Mouse (Mus musculus) left cerebral cortex, postnatal 10 days (tissue): ENCODE measurements around the gene Alox5. TPM values are rescaled to one million over a fixed set of nuclear protein-coding genes. Genes with fewer than 3 reads are reported as not detected.
A peak's percentile ranks its signal among the peaks of the same experiment; 100 is the strongest.
"Not testable (repeated sequence)": the region's sequence is repeated elsewhere in the genome, so short reads cannot be mapped to it uniquely, and the experiment has no call there.

Experiments
- DNase-seq, 2 experiments: peaks; one replicate each; pipeline ENCODE4 v3.0.0; 2021 to 2022; ENCODE audit warnings: low spot score in 2 of 2, mixed read lengths in 1 of 2; ENCODE audit errors: extremely low spot score in 1 of 2
- intact Hi-C: fragments of 180-260 bp; cut with DNase I; formaldehyde crosslinking; loops from one replicate; pipeline ENCODE4 v1.15.1; 2025
- total RNA-seq, 2 experiments: library from RNA; stranded (reverse); gene quantifications; 2 replicates each; pipeline ENCODE4 v1.2.3; 2021

Gene Alox5
- total RNA-seq, result 1 to 10 TPM in 1 of 2 experiments, under 1 TPM in 1; 0.95 to 1.9 TPM

GRCm38 (mm10) chr6:116460544-116461283, at the start of gene Alox5:
Gene Alox5 (minus strand): TSS chr6:116461178.
- peak in 1 of 2 experiments; percentile 45 for DNase-seq
- intact Hi-C loops, result no loop called here

DNA sequence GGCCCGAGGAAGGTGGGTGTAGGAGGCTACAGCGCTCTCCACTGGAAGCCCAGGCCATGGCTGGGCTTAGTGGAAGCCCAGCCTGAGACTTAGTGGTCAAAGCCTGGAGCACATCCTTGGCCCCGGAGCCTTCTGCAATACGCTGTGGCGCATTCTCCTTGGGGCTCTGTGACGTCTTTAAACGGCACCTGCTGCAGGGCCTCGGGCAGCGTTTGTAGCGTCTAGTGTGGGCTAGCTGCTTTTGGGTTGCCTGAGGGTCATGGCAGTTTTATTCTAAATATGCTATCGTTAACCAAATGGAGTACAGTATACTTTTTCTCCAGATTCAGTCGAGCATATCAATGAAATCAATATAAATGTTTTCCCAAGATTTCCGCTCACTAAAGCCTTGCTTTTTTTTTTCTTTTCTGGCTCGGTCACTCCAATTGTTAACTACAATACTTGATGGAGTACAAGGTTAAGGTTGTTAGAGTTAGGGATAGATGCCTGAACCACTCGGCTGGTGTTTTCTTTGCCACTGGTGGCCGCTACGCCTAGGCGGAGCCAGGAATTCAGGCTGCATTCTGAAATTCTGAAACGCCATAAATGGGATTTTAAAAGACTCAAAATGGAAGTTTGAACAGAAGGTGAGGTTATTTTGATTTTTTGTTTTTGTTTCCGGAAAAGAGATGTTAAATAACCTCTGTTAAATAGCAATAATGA, 45.5 kb upstream of the Alox5 start, which contains the start of gene Olfr212:
Gene Olfr212 (plus strand): TSS at position 215 of the 702 bp plus-strand sequence.
- intact Hi-C loops, DNase-seq: not testable (repeated sequence)

DNA sequence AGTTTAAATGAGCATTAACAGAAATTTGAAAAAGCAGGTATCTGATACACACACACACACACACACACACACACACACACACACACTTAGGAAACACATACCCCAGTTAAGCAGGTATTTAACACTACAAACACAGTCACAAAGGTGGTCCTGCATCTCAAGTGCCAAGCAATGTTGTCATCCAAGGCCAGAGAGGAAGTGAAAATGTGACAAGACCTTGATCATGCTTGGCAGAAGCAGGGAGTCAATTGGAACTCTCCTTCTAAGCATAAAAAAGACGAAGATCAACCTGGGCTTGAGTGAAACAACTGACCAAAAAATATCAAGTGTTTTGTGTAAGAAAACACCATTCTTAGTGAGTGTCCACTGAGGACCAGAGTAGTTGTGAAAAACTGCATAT, 35.0 kb upstream of the Alox5 start:
- DNase-seq, result no peak
- intact Hi-C loops, result no loop called here

DNA sequence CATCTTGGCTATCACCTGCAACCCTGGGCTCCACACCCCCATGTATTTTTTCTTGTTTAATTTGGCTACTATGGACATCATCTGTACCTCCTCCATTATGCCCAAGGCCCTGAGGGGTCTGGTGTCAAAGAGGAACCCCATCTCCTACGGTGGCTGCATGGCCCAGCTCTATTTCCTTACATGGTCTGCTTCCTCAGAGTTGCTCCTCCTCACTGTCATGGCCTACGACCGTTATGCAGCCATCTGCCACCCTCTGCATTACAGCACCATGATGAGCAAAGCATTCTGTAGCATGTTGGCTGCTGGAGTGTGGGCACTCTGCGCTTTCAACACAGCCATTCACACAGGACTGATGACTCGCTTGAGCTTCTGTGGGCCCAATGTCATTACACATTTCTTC, 32.8 kb upstream of the Alox5 start:
- DNase-seq, result no peak
- intact Hi-C loops, result no loop called here

DNA sequence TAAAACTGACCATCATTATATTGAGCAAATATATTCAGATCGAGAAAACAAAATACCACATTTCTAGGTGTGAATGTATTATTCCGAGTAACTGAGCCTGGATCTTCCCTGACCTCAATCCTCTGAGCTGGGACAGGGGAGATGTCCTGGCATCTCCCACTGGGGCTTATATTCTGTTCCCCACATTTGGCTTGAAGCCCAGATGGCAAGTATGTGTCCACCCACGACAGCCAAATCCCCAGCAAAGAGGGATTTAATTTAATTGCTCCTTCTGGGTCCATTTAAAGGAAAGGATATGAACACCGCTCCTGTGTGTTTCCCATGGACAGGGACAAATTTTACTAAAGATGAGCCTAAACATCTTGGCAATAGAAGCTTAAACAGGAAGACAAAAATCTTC, 27.8 kb upstream of the Alox5 start, which contains the start of gene Olfr211:
Gene Olfr211 (plus strand): TSS at position 301 of the 400 bp plus-strand sequence.
- no peak for DNase-seq
- intact Hi-C loops, result no loop called here

- DNase-seq, result no peak
- intact Hi-C loops, result no loop called here
Measured at GRCm38 (mm10) chr6:116486833-116487232, 25.9 kb upstream of the Alox5 start.

- no peak for DNase-seq
- intact Hi-C loops, result no loop called here
Measured at GRCm38 (mm10) chr6:116485081-116485480, 24.1 kb upstream of the Alox5 start.

DNA sequence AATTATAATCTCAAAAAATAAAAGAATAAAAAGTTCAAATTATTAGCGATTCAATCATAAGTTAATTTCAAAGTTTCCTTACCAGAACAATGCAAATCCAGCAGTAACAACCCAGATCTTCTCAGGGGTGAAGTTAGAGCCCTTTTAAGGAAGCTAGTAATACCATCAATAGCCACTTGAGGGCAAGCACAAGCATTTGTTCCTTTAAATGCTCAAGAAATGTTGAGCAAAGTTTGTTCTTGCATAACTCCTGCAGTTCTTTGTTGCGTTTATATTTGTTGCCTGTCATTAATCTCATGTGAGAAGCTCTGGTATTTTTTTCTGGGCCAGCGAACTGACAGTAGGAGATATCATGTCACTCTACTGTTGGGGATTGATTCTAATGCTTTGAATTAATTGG, 7.1 kb upstream of the Alox5 start:
- intact Hi-C loops, result no loop called here
- DNase-seq, result no peak

GRCm38 (mm10) chr6:116459232-116459631, 1.7 kb downstream of the Alox5 start:
- intact Hi-C loops, result no loop called here
- DNase-seq, result no peak

GRCm38 (mm10) chr6:116458728-116459127, 2.2 kb downstream of the Alox5 start:
- intact Hi-C loops, result no loop called here
- DNase-seq, result no peak

- intact Hi-C loops, result no loop called here
- no peak for DNase-seq
Measured at GRCm38 (mm10) chr6:116456482-116456881, 4.5 kb downstream of the Alox5 start.

DNA sequence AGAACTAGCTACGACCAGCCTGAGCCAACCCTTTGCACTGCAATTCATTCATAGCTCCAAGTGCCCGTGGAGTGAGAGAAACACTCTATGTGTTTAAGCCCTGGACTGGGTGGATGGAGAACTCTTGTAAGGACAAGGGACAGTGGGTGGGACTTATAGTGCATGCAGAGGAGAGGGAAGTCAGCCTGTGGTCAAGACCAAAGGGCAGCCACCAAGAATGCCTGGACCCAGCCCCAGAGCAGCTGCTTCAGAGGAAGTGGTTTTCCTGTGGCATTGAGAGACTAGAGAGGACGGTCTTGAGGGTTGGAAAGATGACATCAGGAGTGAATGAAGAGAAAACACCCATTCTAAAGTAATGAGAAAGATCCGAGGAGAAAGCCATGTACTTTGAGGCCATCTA, 5.2 kb downstream of the Alox5 start:
- peak in 1 of 2 experiments; percentile 28 for DNase-seq
- intact Hi-C loops, result no loop called here

GRCm38 (mm10) chr6:116440849-116441248, 20.1 kb downstream of the Alox5 start:
- intact Hi-C loops, result no loop called here
- DNase-seq, result no peak

- no peak for DNase-seq
- intact Hi-C loops, result no loop called here
Measured at GRCm38 (mm10) chr6:116440447-116440846, 20.5 kb downstream of the Alox5 start.

- intact Hi-C loops, result no loop called here
- DNase-seq, result no peak
Measured at GRCm38 (mm10) chr6:116439531-116439930, 21.4 kb downstream of the Alox5 start.

DNA sequence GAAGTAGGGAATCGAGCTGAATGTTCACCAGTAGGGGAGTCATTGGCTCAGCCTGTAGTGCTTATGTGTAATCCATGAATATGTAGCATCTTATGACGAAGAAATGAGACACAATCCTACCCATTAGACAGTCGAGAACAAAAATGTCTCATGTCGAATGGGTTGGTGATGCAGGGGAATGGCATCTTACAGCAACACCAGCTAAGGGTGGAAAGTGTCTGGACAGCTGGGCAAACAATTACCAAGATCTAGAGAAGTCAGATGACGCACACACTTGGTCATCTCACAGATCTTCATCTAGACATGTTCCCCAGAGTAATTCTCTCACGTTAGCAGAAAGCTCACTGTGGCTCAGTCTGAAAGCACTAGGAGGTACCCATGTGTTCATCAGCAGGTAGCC, 22.1 kb downstream of the Alox5 start:
- no peak for DNase-seq
- intact Hi-C loops, result no loop called here

DNA sequence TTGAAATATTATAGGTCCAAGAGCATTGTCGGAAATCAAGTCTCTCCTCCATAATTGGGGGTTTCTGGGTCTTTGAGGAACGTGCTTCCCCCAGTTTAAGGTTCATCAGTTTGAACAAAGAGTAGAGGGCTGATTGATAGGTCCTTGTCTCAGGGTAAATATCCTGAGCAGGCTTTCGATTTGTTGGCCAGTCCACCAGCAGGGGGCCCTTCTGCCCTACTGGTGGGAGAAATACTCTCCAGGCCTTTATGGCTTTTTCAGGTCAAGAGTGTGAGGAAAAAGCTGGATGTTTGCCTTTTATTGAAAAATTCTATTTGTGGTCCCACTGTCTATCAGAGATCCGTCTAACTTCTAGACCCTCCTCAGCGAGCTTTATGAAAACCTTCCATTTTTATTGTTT, 32.7 kb downstream of the Alox5 start:
- intact Hi-C loops, result no loop called here
- no peak for DNase-seq

GRCm38 (mm10) chr6:116427552-116427951, 33.4 kb downstream of the Alox5 start:
- DNase-seq, result no peak
- intact Hi-C loops, result no loop called here

DNA sequence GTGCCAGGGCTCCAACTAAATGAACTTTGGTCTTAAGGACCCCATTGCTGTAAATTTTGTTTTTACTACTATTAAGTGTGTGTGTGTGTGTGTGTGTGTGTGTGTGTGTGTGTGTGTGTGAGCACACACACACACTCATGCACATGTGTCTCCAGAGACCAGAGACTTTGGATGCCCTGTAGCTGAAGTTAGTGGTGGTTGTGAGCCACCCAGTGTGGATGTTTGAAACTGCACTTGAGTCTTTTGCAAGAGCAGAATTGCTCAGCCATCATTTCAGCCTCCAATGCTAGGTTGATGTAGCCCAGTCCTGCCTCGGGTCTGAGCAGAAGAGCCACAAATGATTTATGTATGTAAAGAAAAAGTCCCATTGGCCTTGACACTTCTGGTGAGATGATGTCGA, 37.3 kb downstream of the Alox5 start:
- DNase-seq, result peak in 1 of 2 experiments; percentile 26
- intact Hi-C loops, result loop anchor here (5.0 kb wide), 2 partner anchors 86 to 156 kb away; partner anchors contain the start of gene March8

DNA sequence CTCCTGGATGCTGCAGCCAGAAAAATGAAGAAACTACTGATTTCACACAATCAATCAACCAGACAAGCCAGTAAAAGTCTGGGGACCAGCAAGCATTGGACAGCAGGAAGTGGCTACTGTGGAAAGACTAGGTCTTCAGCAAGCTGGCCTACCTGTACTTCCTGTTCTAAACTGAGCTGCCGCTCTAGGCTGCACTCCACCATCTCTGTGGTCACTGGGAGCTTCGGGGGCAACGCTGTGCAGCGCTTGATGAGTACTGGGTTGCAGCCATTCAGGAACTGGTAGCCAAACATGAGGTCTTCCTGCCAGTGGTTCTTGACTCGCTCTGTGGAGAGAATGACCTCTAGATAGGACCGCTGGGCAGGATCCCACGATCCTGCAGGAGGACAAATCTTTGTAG, 38.0 kb downstream of the Alox5 start:
- intact Hi-C loops, result loop anchor here (5.0 kb wide), 2 partner anchors 86 to 156 kb away; partner anchors contain the start of gene March8

More for the DNA sequence above, 38.0 kb downstream of the Alox5 start:
- DNase-seq, result no peak
